Mouse (Mus musculus) midbrain, postnatal 0 days (tissue): Measurements from ENCODE around the gene Gpr45. TPM values are rescaled to one million over a fixed set of nuclear protein-coding genes. Genes with fewer than 3 reads are reported as not detected.

Source experiments
- ATAC-seq: fragments of 200-750 bp; cut with Nextera tagmentation; 2 replicates; pipeline ENCODE4 v1.8.0; 2017; ENCODE audit warnings: moderate number of reproducible peaks, mild to moderate bottlenecking, moderate TSS enrichment, moderate library complexity; ENCODE audit not compliant: low FRiP score
- DNase-seq: peaks from one replicate; pipeline ENCODE4 v3.0.0-alpha.2; 2015; ENCODE audit warnings: low spot score
- H3K27ac ChIP-seq: fragments of 300-500 bp; sonication (generic); 2 replicates; pipeline ENCODE4 v1.5.1; 2014; ENCODE audit warnings: low read depth, mild to moderate bottlenecking, low read length, mixed read lengths
- H3K27me3 ChIP-seq: fragments of 300-500 bp; sonication (generic); 2 replicates; pipeline ENCODE4 v1.6.1; 2014; ENCODE audit warnings: low read length, control low read depth, mixed read lengths; ENCODE audit not compliant: insufficient read depth
- H3K36me3 ChIP-seq: fragments of 300-500 bp; sonication (generic); 2 replicates; pipeline ENCODE4 v1.6.1; 2014; ENCODE audit warnings: low read length, control low read depth, mixed read lengths; ENCODE audit not compliant: insufficient read depth
- H3K4me1 ChIP-seq: fragments of 300-500 bp; sonication (generic); 2 replicates; pipeline ENCODE4 v1.6.1; 2014; ENCODE audit warnings: mild to moderate bottlenecking, control low read depth, antibody characterized with exemption, low read length, mixed read lengths; ENCODE audit not compliant: insufficient read depth
- H3K4me2 ChIP-seq: fragments of 300-500 bp; sonication (generic); 2 replicates; pipeline ENCODE4 v1.6.1; 2014; ENCODE audit warnings: low read depth, mild to moderate bottlenecking, low read length, mixed read lengths; ENCODE audit not compliant: poor library complexity, severe bottlenecking
- H3K4me3 ChIP-seq: fragments of 300-500 bp; sonication (generic); 2 replicates; pipeline ENCODE4 v1.5.1; 2014; ENCODE audit warnings: low read depth, mild to moderate bottlenecking, low read length, moderate library complexity
- H3K9ac ChIP-seq: fragments of 300-500 bp; sonication (generic); replicated peaks from 2 replicates; pipeline ENCODE4 v1.6.1; 2014; ENCODE audit warnings: mild to moderate bottlenecking, low read length, moderate library complexity, mixed read lengths; ENCODE audit not compliant: poor library complexity, severe bottlenecking
- H3K9me3 ChIP-seq: fragments of 300-500 bp; sonication (generic); 2 replicates; pipeline ENCODE4 v1.6.1; 2016; ENCODE audit warnings: low read length, control low read depth
- CTCF ChIP-seq: IDR thresholded peaks from 2 replicates; pipeline ENCODE4 v1.5.1; 2016; ENCODE audit warnings: antibody characterized with exemption, mild to moderate bottlenecking
- WGBS: fragments of 180-500 bp; shearing (Covaris S2); extraction: QIAGEN DNeasy Blood & Tissue Kit; methylation state at CpG from one replicate; pipeline ENCODE4 v1.1.7; 2014; 5-methylcytosine and 5-hydroxymethylcytosine counted together
- polyA plus RNA-seq: library from polyadenylated mRNA; unstranded; fragments of >200 nt; fragmentation: Nextera tagmentation; extraction: Ambion mirVana; gene quantifications from 2 replicates; pipeline ENCODE4 v1.2.1, GENCODE M21; 2015
- total RNA-seq: library from RNA; depleted of rRNA; stranded (reverse); fragments of >200 nt; gene quantifications from 2 replicates; pipeline ENCODE4 v1.2.3, GENCODE M21; 2014

Gpr45 gene
- total and polyA plus RNA-seq, 2 experiments from 2014 or later: 11.1 to 20.4 TPM

DNA sequence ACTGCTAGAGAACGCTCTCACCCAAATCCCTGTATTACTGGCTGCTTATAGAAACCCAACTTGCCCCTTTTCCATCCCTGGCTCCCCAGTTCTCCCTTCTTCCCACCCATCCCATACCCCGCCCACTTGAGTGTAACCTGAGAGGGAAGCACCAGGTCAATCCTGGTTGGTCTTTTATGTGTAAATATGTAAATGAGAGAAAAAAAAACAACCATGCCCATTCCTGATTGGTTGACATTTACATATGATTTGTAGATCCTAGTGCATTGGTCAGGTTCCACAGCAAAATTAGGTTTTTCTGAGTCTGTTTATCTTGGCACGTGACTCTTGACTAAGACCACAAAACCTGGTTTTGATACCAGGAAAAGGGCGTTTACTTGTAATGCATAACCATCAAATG lies 34.8 kb upstream of the Gpr45 start:
- no peak overlapping the region for H3K4me3 ChIP-seq
- no peak overlapping the region for H3K27ac ChIP-seq
- no peaks in the 10 kb centered on the region for H3K27me3 ChIP-seq
- no peaks in the 10 kb centered on the region for H3K9me3 ChIP-seq
- 40% methylated on average over 4 of the region's 4 CpGs for WGBS
- H3K36me3 ChIP-seq: no peaks in the 10 kb centered on the region
- TF ChIP-seq CTCF: no peak
- no peaks in the 10 kb centered on the region for H3K4me1 ChIP-seq
- DNase-seq (no peak), ATAC-seq (no peak)
- H3K9ac ChIP-seq: no peak overlapping the region
- no peak overlapping the region for H3K4me2 ChIP-seq

- ATAC-seq (peak; percentile 68), DNase-seq (peak; percentile 73)
- H3K9me3 ChIP-seq: no peaks in the 10 kb centered on the region
- no peaks in the 10 kb centered on the region for H3K27me3 ChIP-seq
- no peak overlapping the region for H3K4me3 ChIP-seq
- H3K27ac ChIP-seq: 0 out of 2 replicates have a peak overlapping the region, but pooled peaks have one; percentile 38
- WGBS: 19% methylated on average over 5 of the region's 5 CpGs
- TF ChIP-seq CTCF: no peak
- no peak overlapping the region for H3K4me2 ChIP-seq
- peaks cover 8% of the 10 kb centered on the region for H3K4me1 ChIP-seq
- H3K36me3 ChIP-seq: no peaks in the 10 kb centered on the region
- no peak overlapping the region for H3K9ac ChIP-seq
Measured at GRCm38 (mm10) chr1:42923924-42924323, 28.7 kb upstream of the Gpr45 start.

GRCm38 (mm10) chr1:42933613-42934012 lies 19.1 kb upstream of the Gpr45 start:
- DNase-seq (no peak), ATAC-seq (no peak)
- 95% methylated on average over 1 of the region's 1 CpGs for WGBS
- no peak overlapping the region for H3K9ac ChIP-seq
- H3K36me3 ChIP-seq: no peaks in the 10 kb centered on the region
- H3K27me3 ChIP-seq: no peaks in the 10 kb centered on the region
- no peak overlapping the region for H3K4me3 ChIP-seq
- no peak overlapping the region for H3K27ac ChIP-seq
- H3K9me3 ChIP-seq: no peaks in the 10 kb centered on the region
- no peaks in the 10 kb centered on the region for H3K4me1 ChIP-seq
- no peak for TF ChIP-seq CTCF
- no peak overlapping the region for H3K4me2 ChIP-seq

DNA sequence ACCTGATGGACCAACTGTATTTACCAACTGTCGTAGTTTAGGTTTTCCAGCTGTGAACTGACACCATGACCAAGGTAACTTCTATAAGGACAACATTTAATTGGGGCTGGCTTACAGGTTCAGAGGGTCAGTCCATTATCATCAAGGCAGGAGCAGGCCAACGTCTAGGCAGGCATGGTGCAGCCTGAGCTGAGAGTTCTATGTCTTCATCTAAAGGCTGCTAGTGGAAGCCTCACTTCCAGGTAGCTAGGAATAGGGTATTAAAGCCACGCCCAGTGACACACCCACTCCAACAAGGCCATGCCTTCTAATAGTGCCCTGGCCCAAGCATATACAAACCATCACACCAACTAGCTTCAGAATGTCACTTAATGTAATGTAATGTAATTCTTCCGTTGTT lies 4.2 kb upstream of the Gpr45 start:
- H3K4me3 ChIP-seq: no peak overlapping the region
- 83% methylated on average over 4 of the region's 4 CpGs for WGBS
- ATAC-seq: no peak

GRCm38 (mm10) chr1:42953482-42953822 lies 780 bp downstream of the Gpr45 start:
- Histone ChIP-seq H3K9ac (peak overlapping the region; percentile 99), H3K4me2 (peak overlapping the region; percentile 91), H3K27me3 (no peaks in the 10 kb centered on the region), H3K27ac (peak overlapping the region; percentile 89), H3K36me3 (no peaks in the 10 kb centered on the region), H3K4me1 (no peaks in the 10 kb centered on the region), H3K9me3 (no peaks in the 10 kb centered on the region), H3K4me3 (peak overlapping the region; percentile 94)
- DNase-seq (peak; percentile 39), ATAC-seq (peak; percentile 61)
- TF ChIP-seq CTCF: no peak
- WGBS: 1% methylated on average over 15 of the region's 16 CpGs

More for the DNA sequence above, 4.2 kb upstream of the Gpr45 start:
- no peaks in the 10 kb centered on the region for H3K36me3 ChIP-seq
- TF ChIP-seq CTCF: no peak
- H3K27me3 ChIP-seq: no peaks in the 10 kb centered on the region
- no peak overlapping the region for H3K27ac ChIP-seq
- no peak overlapping the region for H3K4me2 ChIP-seq
- no peaks in the 10 kb centered on the region for H3K9me3 ChIP-seq
- no peaks in the 10 kb centered on the region for H3K4me1 ChIP-seq
- DNase-seq: no peak
- no peak overlapping the region for H3K9ac ChIP-seq

DNA sequence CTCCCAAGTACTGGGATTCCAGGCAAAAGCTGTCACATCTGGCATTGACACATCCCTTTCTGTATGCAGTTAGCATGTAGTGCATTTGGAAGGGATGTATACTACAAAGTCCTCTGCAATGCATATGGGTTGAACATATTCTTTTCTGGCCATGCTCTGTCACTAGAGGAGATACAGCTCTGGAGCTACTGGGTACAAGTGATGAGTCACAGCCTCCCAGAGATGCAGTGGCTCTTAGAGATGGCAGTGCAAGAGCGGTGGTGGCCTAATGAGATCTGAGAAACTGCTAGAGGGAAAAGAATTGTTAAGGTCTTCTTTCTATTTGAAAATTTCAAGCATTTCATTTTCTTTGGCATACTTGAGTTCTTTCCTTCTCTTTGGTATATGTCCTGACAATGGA lies 4.2 kb downstream of the Gpr45 start:
- ATAC-seq: no peak
- no peak overlapping the region for H3K4me2 ChIP-seq
- H3K36me3 ChIP-seq: peaks cover 5% of the 10 kb centered on the region; the same call in 1 of the 2 replicates
- no peak for DNase-seq
- no peak for TF ChIP-seq CTCF
- no peak overlapping the region for H3K9ac ChIP-seq
- H3K27me3 ChIP-seq: no peaks in the 10 kb centered on the region
- no peak overlapping the region for H3K27ac ChIP-seq
- H3K9me3 ChIP-seq: no peaks in the 10 kb centered on the region
- no peaks in the 10 kb centered on the region for H3K4me1 ChIP-seq
- 94% methylated on average over 1 of the region's 1 CpGs for WGBS
- no peak overlapping the region for H3K4me3 ChIP-seq
